In genomic region chr6:119520731-119521130, GRCm38 (mm10) we compare ENCODE assay signal across 25 mouse cellular contexts. TPM values are rescaled to one million over a fixed set of nuclear protein-coding genes. Genes with fewer than 3 reads are reported as not detected.
A peak's percentile ranks its signal among the peaks of the same experiment; 100 is the strongest.
DNase-seq lines count a peak whose midpoint lies in the region; ATAC-seq and TF ChIP-seq lines count a peak whose summit lies in the region.
"Had no signal": no experiment of that assay in that cellular context is flagged by ENCODE, and none has a peak within 500 bp of the region (broad histone marks: within the 10 kb centered on the region; RNA-seq: fewer than 3 reads in every experiment).

No protein-coding gene starts in this region.

- H3K9ac ChIP-seq in heart, embryonic 13.5 days: no peak overlapping the region
- H3K9ac ChIP-seq in liver, embryonic 12.5 days: no peak overlapping the region
- H3K9ac ChIP-seq: liver, embryonic 15.5 days; lung, embryonic 14.5 days; midbrain, embryonic 12.5 days; stomach, embryonic 15.5 days had no signal

- DNase-seq in heart, adult 18-20 months: no peak
- no peak for DNase-seq in left cerebral cortex, adult 2 months (ENCODE audit: extremely low spot score in 1 of 2, low spot score in 2 of 2)
- DNase-seq in left cerebral cortex, adult 8-10 months (ENCODE audit: low spot score in 2 of 2): no peak
- peak; percentile 73 for DNase-seq in embryo, embryonic 10 days (ENCODE audit: low spot score)
- DNase-seq in embryo, embryonic 9.5 days (ENCODE audit: extremely low spot score): peak; percentile 47
- no peak for DNase-seq in layer of hippocampus, adult 9-11 months
- DNase-seq: adrenal gland, postnatal 25 days; B cell, adult 2 months; cerebellum, adult 11-12 months; cerebellum, postnatal 14 days; gastrocnemius, adult 2 months; gastrocnemius, postnatal 36 days; kidney, adult 2 months; layer of hippocampus, postnatal 36 days; liver; lung, embryonic 14.5 days had no signal

- no peak for TF ChIP-seq CTCF in left cerebral cortex, adult 2 months (IDR thresholded peaks at IDR 0.05)

- H3K4me3 ChIP-seq in heart, embryonic 13.5 days: no peak overlapping the region
- H3K4me3 ChIP-seq in left cerebral cortex, adult 2 months: no peak overlapping the region
- no peak overlapping the region for H3K4me3 ChIP-seq in liver, embryonic 12.5 days
- H3K4me3 ChIP-seq: erythroblast, embryonic 14.5 days; gastrocnemius, adult 2 months; liver, embryonic 15.5 days; midbrain, embryonic 12.5 days; stomach, embryonic 15.5 days had no signal

- peak overlapping the region; percentile 68 for H3K27ac ChIP-seq in heart, embryonic 13.5 days (replicated peaks)
- H3K27ac ChIP-seq in left cerebral cortex, adult 2 months: peak overlapping the region; percentile 36; the same call in 1 of the 2 replicates
- H3K27ac ChIP-seq in liver, embryonic 12.5 days: no peak overlapping the region
- H3K27ac ChIP-seq: gastrocnemius, adult 2 months; kidney, postnatal 0 days; liver, embryonic 15.5 days; midbrain, embryonic 12.5 days; stomach, embryonic 15.5 days had no signal

- H3K9me3 ChIP-seq in heart, embryonic 13.5 days: no peaks in the 10 kb centered on the region
- no peaks in the 10 kb centered on the region for H3K9me3 ChIP-seq in liver, embryonic 12.5 days (replicated peaks)
- H3K9me3 ChIP-seq: liver, embryonic 15.5 days; midbrain, embryonic 12.5 days; stomach, embryonic 15.5 days had no signal

- 29% methylated on average over 9 of the region's 9 CpGs for WGBS in heart, embryonic 13.5 days
- 46% methylated on average over 9 of the region's 9 CpGs for WGBS in liver, embryonic 12.5 days (ENCODE audit: insufficient replicate concordance)

- no peaks in the 10 kb centered on the region for H3K27me3 ChIP-seq in heart, embryonic 13.5 days (replicated peaks)
- H3K27me3 ChIP-seq in liver, embryonic 12.5 days (replicated peaks): no peaks in the 10 kb centered on the region; the same call in 1 of the 2 replicates
- H3K27me3 ChIP-seq: liver, embryonic 15.5 days; midbrain, embryonic 12.5 days; stomach, embryonic 15.5 days had no signal

- intact Hi-C loops in left cerebral cortex, adult 2 months (cut with DNase I): no loop called here

- peaks cover 30% of the 10 kb centered on the region for H3K4me1 ChIP-seq in heart, embryonic 13.5 days
- no peaks in the 10 kb centered on the region for H3K4me1 ChIP-seq in liver, embryonic 12.5 days
- H3K4me1 ChIP-seq: liver, embryonic 15.5 days; stomach, embryonic 15.5 days had no signal

- ATAC-seq in heart, embryonic 13.5 days (ENCODE audit: extremely low read depth, insufficient number of reproducible peaks, low FRiP score, low TSS enrichment): no peak
- no peak for ATAC-seq in liver, embryonic 12.5 days

- H3K4me2 ChIP-seq in heart, embryonic 13.5 days: peak overlapping the region; percentile 8; the same call in 1 of the 2 replicates
- no peak overlapping the region for H3K4me2 ChIP-seq in liver, embryonic 12.5 days
- H3K4me2 ChIP-seq: liver, embryonic 15.5 days; lung, embryonic 14.5 days; midbrain, embryonic 12.5 days; stomach, embryonic 15.5 days had no signal

- H3K36me3 ChIP-seq in heart, embryonic 13.5 days: no peaks in the 10 kb centered on the region; the same call in 1 of the 2 replicates
- H3K36me3 ChIP-seq in liver, embryonic 12.5 days: no peaks in the 10 kb centered on the region
- H3K36me3 ChIP-seq: liver, embryonic 15.5 days; midbrain, embryonic 12.5 days; stomach, embryonic 15.5 days had no signal

RNA-seq across cellular contexts. Expression of gene Wnt5b, which starts 23.4 kb away (rescaled TPM):
- polyA plus RNA-seq in heart, embryonic 13.5 days (2015; fragmentation: Nextera tagmentation; extraction: Ambion mirVana): 6.3 and 8.2 TPM in 2 replicates
- total RNA-seq in heart, adult 18-20 months (2021): 1 to 10 TPM; 2.4 to 2.5 TPM
- total RNA-seq in left cerebral cortex, adult 2 months (2021): 1 to 10 TPM; 1.7 to 1.9 TPM
- total RNA-seq in left cerebral cortex, adult 8-10 months (2022): 1 to 10 TPM; 1.9 to 2.1 (median 2.0) TPM
- polyA plus RNA-seq in liver, embryonic 12.5 days (2016; fragmentation: Nextera tagmentation; extraction: Ambion mirVana): 1.1 and 1.5 TPM in 2 replicates
- total RNA-seq: hematopoietic stem cell, adult 5-6 weeks; megakaryocyte progenitor cell, adult 5-6 weeks had no signal
- polyA plus RNA-seq: erythroblast, embryonic 14.5 days had no signal

RNA-seq across cellular contexts. Expression of gene Fbxl14, which starts 41.3 kb away (rescaled TPM):
- 2.8 and 3.0 TPM in 2 replicates for polyA plus RNA-seq in heart, embryonic 13.5 days (2015; fragmentation: Nextera tagmentation; extraction: Ambion mirVana)
- total RNA-seq in heart, adult 18-20 months (2021): 10 to 100 TPM; 15.0 to 15.6 TPM
- 10 to 100 TPM; 35.9 to 40.4 TPM for total RNA-seq in left cerebral cortex, adult 2 months (2021)
- total RNA-seq in left cerebral cortex, adult 8-10 months (2022): 10 to 100 TPM; 31.1 to 35.0 (median 32.7) TPM
- polyA plus RNA-seq in liver, embryonic 12.5 days (2016; fragmentation: Nextera tagmentation; extraction: Ambion mirVana): 3.2 and 3.4 TPM in 2 replicates

Comparison
In these comparisons a context has a peak if more than half of its experiments do, and no peak if none do; other contexts are left out.
1. DNase-seq: peak in embryo, embryonic 10 days (single experiment) and embryo, embryonic 9.5 days (single experiment); none in heart, adult 18-20 months (0 of 2), left cerebral cortex, adult 2 months (0 of 2), left cerebral cortex, adult 8-10 months (0 of 2) and layer of hippocampus, adult 9-11 months (single experiment).